Mouse (Mus musculus) forebrain, embryonic 15.5 days (tissue): ENCODE data around the gene Abr. TPM values are rescaled to one million over a fixed set of nuclear protein-coding genes. Genes with fewer than 3 reads are reported as not detected.

Experiments
- ATAC-seq: fragments of 200-750 bp; cut with Nextera tagmentation; replicated peaks from 2 replicates; pipeline ENCODE4 v1.8.0; 2017; ENCODE audit warnings: mild to moderate bottlenecking, moderate TSS enrichment, moderate library complexity
- H3K27ac ChIP-seq: fragments of 300-500 bp; sonication (generic); replicated peaks from 2 replicates; pipeline ENCODE4 v1.5.1; 2015; ENCODE audit warnings: mild to moderate bottlenecking, inconsistent platforms
- H3K27me3 ChIP-seq: fragments of 300-500 bp; sonication (generic); 2 replicates; pipeline ENCODE4 v1.6.1; 2015; ENCODE audit warnings: inconsistent platforms
- H3K36me3 ChIP-seq: fragments of 300-500 bp; sonication (generic); 2 replicates; pipeline ENCODE4 v1.6.1; 2015; ENCODE audit warnings: mild to moderate bottlenecking, inconsistent platforms
- H3K4me1 ChIP-seq: fragments of 300-500 bp; sonication (generic); 2 replicates; pipeline ENCODE4 v1.6.1; 2015; ENCODE audit warnings: inconsistent platforms
- H3K4me2 ChIP-seq: fragments of 300-500 bp; sonication (generic); replicated peaks from 2 replicates; pipeline ENCODE4 v1.6.1; 2015; ENCODE audit warnings: mild to moderate bottlenecking, inconsistent platforms
- H3K4me3 ChIP-seq: fragments of 300-500 bp; sonication (generic); 2 replicates; pipeline ENCODE4 v1.5.1; 2015; ENCODE audit warnings: mild to moderate bottlenecking, inconsistent platforms
- H3K9ac ChIP-seq: fragments of 300-500 bp; sonication (generic); replicated peaks from 2 replicates; pipeline ENCODE4 v1.6.1; 2015; ENCODE audit warnings: mild to moderate bottlenecking, inconsistent platforms
- H3K9me3 ChIP-seq: fragments of 300-500 bp; sonication (generic); 2 replicates; pipeline ENCODE4 v1.6.1; 2016; ENCODE audit warnings: inconsistent platforms
- WGBS: fragments of 180-500 bp; shearing (Covaris S2); methylation state at CpG from one replicate; pipeline ENCODE4 v1.1.7; 2015; ENCODE audit warnings: mixed read lengths; 5-methylcytosine and 5-hydroxymethylcytosine counted together
- polyA plus RNA-seq: library from polyadenylated mRNA; unstranded; fragments of >200 nt; fragmentation: Nextera tagmentation; extraction: Ambion mirVana; gene quantifications from 2 replicates; pipeline ENCODE4 v1.2.1, GENCODE M21; 2015

Abr gene
- polyA plus RNA-seq, 1 experiment from 2014 or later: 111 TPM

DNA sequence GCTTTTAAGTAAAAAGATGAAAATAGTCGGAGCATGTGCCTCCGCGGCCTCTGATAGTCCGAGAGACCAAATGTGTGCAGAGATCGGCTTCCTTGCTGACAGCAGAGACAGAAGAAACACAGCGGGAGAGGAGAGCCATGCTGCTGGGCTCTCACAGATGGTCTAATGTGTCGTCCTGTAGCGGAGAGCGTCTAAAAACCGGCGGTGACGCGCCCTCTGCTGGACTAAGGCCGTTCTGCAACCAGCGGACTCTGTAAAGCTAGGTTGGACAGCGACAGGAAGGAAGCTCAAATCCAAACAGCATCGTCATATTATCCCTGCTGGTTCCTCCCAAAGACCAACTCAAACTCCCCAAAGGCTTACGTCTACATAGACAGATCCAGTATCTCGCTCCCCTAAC is 23.8 kb upstream of the Abr start:
- Histone ChIP-seq H3K9ac (peak overlapping the region; percentile 19; the same call in 1 of the 2 replicates), H3K27ac (peak overlapping the region; percentile 17)
- under 1% methylated on average over 19 of the region's 19 CpGs for WGBS

GRCm38 (mm10) chr11:76645036-76645435 is 22.9 kb upstream of the Abr start:
- Histone ChIP-seq H3K4me3 (no peak overlapping the region), H3K9ac (no peak overlapping the region), H3K4me1 (peaks cover 30% of the 10 kb centered on the region), H3K27me3 (peaks cover 9% of the 10 kb centered on the region; the same call in 1 of the 2 replicates), H3K27ac (no peak overlapping the region), H3K4me2 (no peak overlapping the region), H3K36me3 (no peaks in the 10 kb centered on the region), H3K9me3 (no peaks in the 10 kb centered on the region)
- no peak for ATAC-seq
- WGBS: 77% methylated on average over 9 of the region's 9 CpGs

More for the DNA sequence above, 23.8 kb upstream of the Abr start:
- peak; percentile 77 for ATAC-seq
- H3K4me2 ChIP-seq: peak overlapping the region; percentile 47
- peaks cover 30% of the 10 kb centered on the region for H3K4me1 ChIP-seq
- H3K4me3 ChIP-seq: peak overlapping the region; percentile 28
- H3K27me3 ChIP-seq: peaks cover 13% of the 10 kb centered on the region; the same call in 1 of the 2 replicates
- no peaks in the 10 kb centered on the region for H3K36me3 ChIP-seq
- H3K9me3 ChIP-seq: no peaks in the 10 kb centered on the region

DNA sequence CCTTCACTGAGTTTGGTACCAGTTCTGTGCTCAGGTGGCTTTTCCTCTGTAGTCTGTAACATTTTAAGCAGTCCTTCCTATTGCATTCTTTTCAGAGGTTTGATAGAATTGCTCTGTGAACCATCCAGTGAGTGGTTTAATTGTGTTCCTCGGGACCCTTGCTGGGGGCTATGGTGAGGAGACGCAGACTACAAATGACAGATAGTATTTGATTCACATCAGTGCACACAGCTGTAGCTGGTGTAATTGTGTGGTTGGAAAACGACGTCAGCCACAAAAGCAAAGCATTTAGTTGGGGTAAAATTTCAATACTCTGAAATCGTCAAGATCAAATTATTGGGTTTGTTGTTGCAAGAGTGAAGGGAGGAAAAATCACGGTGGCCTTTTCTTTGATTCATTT is 22.1 kb upstream of the Abr start:
- H3K4me2 ChIP-seq: no peak overlapping the region
- no peak overlapping the region for H3K4me3 ChIP-seq
- H3K9ac ChIP-seq: no peak overlapping the region
- H3K27ac ChIP-seq: no peak overlapping the region
- H3K4me1 ChIP-seq: peaks cover 33% of the 10 kb centered on the region
- no peaks in the 10 kb centered on the region for H3K36me3 ChIP-seq
- no peak for ATAC-seq
- H3K27me3 ChIP-seq: peaks cover 5% of the 10 kb centered on the region; the same call in 1 of the 2 replicates
- H3K9me3 ChIP-seq: no peaks in the 10 kb centered on the region
- WGBS: 24% methylated on average over 6 of the region's 6 CpGs

DNA sequence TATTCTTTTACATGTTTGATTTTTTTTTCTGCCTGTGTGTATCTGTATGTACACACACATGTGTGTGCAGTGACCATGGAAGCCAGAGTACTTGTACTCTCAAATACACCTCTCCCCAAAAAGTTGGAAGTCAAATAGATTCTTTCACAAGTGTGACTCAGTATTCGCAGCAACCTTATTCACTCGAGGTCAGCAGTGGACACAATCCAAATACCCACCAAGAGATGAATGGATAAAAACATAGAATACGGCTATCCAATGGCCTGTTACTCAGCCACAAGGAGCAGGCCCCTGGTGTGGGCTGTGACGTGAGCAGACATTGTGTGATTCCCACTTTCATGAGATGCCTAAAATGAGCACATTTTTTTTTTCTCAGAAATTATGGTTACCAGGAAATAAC is 18.1 kb upstream of the Abr start:
- no peaks in the 10 kb centered on the region for H3K36me3 ChIP-seq
- peaks cover 11% of the 10 kb centered on the region for H3K4me1 ChIP-seq
- no peaks in the 10 kb centered on the region for H3K9me3 ChIP-seq
- no peak for ATAC-seq
- no peak overlapping the region for H3K4me2 ChIP-seq
- H3K27me3 ChIP-seq: no peaks in the 10 kb centered on the region; the same call in 1 of the 2 replicates
- 67% methylated on average over 4 of the region's 4 CpGs for WGBS
- H3K9ac ChIP-seq: no peak overlapping the region
- peak overlapping the region; percentile 88; the same call in 1 of the 2 replicates for H3K27ac ChIP-seq
- no peak overlapping the region for H3K4me3 ChIP-seq

DNA sequence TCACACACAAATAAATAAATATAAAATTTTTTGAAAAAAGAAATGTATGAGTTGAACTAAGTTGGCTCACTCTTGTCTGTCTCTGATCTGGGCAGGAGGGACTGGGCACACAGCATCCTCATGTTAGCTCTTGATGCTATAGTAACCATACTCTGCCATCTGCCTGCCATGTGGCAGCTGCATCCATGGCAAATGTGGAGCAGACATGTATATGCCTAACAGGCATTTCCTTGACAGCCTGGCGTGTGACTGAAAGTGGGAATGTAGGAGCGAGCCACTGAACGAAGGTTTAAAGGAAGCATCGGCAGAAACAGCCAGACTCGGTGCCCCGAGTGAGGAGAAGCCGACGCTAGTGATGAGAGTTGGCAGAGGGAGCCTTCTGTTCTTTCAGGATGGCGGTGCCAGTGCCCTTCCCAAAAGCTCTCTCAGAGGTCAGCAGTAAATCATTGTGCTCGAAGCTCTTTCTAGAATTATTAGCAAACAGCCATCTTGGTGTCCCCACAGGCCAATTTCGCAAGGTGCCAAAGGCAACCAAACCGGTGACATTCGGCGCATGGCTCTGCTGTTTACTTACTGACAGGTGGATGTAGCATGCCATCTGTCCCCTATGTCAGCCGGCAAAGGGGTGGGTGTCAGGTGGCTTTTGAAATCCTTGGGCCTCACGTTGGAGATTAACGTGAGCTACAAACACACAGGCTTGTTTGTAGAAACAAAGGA is 17.3 kb upstream of the Abr start:
- no peak overlapping the region for H3K9ac ChIP-seq
- no peak overlapping the region; the same call in 1 of the 2 replicates for H3K4me2 ChIP-seq
- H3K4me1 ChIP-seq: 0 out of 2 replicates have a peak, but pooled peaks cover 5% of the 10 kb centered on the region
- 57% methylated on average over 17 of the region's 17 CpGs for WGBS
- H3K4me3 ChIP-seq: no peak overlapping the region
- peak overlapping the region; percentile 88 for H3K27ac ChIP-seq
- no peaks in the 10 kb centered on the region; the same call in 1 of the 2 replicates for H3K27me3 ChIP-seq
- no peaks in the 10 kb centered on the region for H3K9me3 ChIP-seq
- peak; percentile 86 for ATAC-seq
- no peaks in the 10 kb centered on the region for H3K36me3 ChIP-seq

DNA sequence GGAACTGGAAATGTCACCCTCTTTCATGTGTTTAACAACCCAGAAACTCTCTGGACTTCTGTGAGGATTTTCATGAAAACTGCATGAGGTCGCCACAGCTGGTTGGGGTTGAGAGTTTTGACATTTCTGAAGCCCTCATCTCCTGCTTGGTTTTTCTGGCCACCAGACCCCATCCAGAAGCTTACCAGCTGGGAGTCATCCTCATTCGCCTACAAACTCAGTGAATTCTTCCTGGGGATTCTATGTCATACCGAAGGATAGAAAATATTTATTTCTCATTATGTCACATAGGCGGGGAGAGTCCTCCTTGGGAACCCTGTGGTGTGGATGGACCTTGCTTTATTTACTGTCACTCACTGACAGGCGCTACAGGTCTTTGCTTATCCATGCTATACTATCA is 8.4 kb upstream of the Abr start:
- Histone ChIP-seq H3K9me3 (no peaks in the 10 kb centered on the region), H3K36me3 (no peaks in the 10 kb centered on the region), H3K4me1 (no peaks in the 10 kb centered on the region), H3K27ac (no peak overlapping the region), H3K4me2 (no peak overlapping the region), H3K9ac (no peak overlapping the region), H3K4me3 (no peak overlapping the region), H3K27me3 (peaks cover 4% of the 10 kb centered on the region; the same call in 1 of the 2 replicates)
- WGBS: 86% methylated on average over 5 of the region's 5 CpGs
- ATAC-seq: no peak

DNA sequence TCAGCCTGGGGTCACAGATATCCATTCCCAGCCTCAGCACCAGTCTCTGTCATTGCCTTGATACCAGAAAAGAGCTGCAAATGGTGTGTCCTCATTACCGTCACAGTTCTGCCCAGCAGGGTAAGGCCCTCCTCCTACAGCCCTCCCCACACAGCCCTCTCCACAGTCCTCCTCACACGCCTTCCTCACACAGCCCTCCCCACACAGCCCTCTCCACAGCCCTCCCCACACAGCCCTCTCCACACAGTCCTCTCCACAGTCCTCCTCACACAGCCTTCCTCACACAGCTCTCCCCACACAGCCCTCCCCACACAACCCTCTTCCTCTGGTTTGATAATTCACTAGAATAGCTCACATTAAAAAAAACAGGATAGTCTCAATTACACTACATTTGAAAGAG is 7.9 kb upstream of the Abr start:
- Histone ChIP-seq H3K27ac (no peak overlapping the region), H3K4me2 (no peak overlapping the region), H3K4me3 (no peak overlapping the region), H3K4me1 (no peaks in the 10 kb centered on the region), H3K9me3 (no peaks in the 10 kb centered on the region), H3K36me3 (no peaks in the 10 kb centered on the region), H3K27me3 (peaks cover 4% of the 10 kb centered on the region; the same call in 1 of the 2 replicates), H3K9ac (no peak overlapping the region)
- 24% methylated on average over 2 of the region's 2 CpGs for WGBS
- no peak for ATAC-seq

DNA sequence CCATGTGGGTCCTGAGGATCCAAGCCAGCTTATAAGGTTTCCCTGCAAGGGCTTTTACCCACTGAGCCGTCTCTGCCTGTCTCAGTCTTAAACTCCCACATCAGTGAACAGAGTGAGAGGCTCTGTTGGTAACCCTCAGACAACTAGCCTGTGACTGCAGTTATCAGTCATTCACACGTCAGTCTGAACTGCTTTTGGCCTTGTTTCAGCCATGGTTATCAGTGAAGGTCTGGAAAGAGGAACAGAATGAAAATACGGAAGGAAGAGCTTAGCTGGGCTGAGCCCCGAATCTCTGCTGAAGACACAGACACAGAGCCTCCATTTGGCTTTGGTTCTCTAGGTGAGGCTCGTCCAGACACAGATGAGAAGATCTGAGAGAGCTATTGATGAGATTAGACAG is 6.5 kb upstream of the Abr start:
- Histone ChIP-seq H3K36me3 (no peaks in the 10 kb centered on the region), H3K4me2 (no peak overlapping the region), H3K4me1 (peaks cover 3% of the 10 kb centered on the region), H3K27ac (no peak overlapping the region), H3K4me3 (no peak overlapping the region), H3K27me3 (peaks cover 10% of the 10 kb centered on the region), H3K9me3 (no peaks in the 10 kb centered on the region), H3K9ac (no peak overlapping the region)
- WGBS: 77% methylated on average over 5 of the region's 5 CpGs
- ATAC-seq: no peak

DNA sequence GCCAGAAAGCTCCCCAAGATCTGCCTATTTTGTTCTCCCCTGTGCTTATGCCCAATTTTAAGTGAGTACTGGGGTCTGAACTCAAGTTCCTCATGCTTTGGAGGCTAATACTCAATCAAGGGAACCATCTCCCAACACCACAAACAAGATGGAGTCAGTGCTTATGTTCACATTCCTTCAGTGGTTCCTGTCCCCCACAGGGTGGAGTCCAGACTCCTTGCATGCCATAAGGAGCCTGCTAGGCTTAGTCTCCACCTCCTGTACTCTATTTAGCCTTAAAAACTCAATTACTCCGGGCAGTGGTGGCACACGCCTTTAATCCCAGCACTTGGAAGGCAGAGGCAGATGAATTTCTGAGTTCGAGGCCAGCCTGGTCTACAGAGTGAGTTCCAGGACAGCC is 2.8 kb upstream of the Abr start:
- Histone ChIP-seq H3K9me3 (no peaks in the 10 kb centered on the region), H3K27ac (no peak overlapping the region), H3K27me3 (peaks cover 36% of the 10 kb centered on the region), H3K4me1 (peaks cover 23% of the 10 kb centered on the region), H3K4me2 (no peak overlapping the region), H3K4me3 (no peak overlapping the region), H3K36me3 (no peaks in the 10 kb centered on the region), H3K9ac (no peak overlapping the region)
- ATAC-seq: no peak
- 89% methylated on average over 3 of the region's 3 CpGs for WGBS

DNA sequence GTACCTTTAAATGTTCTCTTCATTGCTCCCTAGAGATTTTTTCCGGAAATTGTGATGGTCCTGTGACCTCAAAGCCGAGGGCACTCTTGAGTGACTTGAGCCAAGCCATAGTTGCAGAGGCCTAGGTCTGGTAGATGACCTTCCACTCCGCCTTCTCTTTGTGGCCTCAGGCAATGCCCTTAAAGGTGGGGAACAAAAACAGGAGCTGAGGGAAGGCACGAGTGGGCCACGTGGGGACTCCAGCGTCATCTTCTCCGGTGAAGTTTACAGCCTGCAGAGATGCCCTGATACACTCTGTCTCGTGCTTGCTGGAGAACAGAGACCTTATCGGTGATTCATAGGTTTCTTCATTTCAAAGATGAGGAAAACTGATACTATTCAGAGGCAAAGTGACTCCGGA is 2.0 kb upstream of the Abr start:
- peak overlapping the region; percentile 99 for H3K4me2 ChIP-seq
- H3K9ac ChIP-seq: no peak overlapping the region
- H3K4me1 ChIP-seq: peaks cover 23% of the 10 kb centered on the region
- no peak for ATAC-seq
- peaks cover 39% of the 10 kb centered on the region for H3K27me3 ChIP-seq
- H3K36me3 ChIP-seq: no peaks in the 10 kb centered on the region
- WGBS: 60% methylated on average over 10 of the region's 10 CpGs
- H3K27ac ChIP-seq: no peak overlapping the region
- H3K4me3 ChIP-seq: peak overlapping the region; percentile 63
- no peaks in the 10 kb centered on the region for H3K9me3 ChIP-seq

DNA sequence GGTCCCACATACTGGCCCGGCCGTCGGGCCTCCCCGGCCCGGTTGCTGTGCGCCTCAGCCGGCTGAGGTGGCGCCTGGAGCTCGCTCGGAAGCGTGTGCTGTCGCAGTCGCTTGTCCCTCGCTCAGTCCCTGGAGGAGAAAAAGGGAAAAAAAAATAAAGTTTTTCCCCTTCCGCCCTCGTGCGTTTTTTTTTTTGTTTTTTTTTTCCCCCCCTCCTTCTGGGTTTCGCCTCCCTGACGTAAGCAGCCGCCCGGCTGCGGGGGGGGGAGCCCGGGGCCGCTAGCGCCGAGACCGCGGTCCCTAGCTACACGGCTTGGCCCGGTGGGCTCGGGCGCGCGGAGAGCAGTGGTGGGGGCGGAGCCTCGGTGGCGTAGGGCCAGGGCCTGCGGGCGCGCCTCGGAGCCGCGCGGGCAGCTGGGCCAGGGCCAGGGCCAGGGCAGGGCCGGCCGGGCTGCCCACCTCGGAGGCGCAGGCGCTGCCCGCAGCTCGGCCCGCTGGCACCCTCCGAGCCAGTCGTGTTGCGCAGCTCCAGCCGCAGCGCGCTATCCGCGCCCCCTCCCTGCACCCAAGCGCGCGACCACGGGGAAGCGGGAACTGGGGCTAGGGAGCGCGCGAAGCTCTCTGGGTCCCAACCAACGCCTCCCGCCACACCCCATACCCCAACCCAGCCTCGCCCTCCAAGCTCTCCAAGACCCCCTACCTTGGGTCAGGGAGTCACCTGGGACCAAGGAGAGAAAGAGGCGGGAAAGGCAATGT is 1.3 kb upstream of the Abr start:
- H3K9ac ChIP-seq: peak overlapping the region; percentile 35
- peak overlapping the region; percentile 63 for H3K4me3 ChIP-seq
- H3K27ac ChIP-seq: no peak overlapping the region
- no peaks in the 10 kb centered on the region for H3K36me3 ChIP-seq
- H3K27me3 ChIP-seq: peaks cover 39% of the 10 kb centered on the region
- peaks cover 23% of the 10 kb centered on the region for H3K4me1 ChIP-seq
- ATAC-seq: peak; percentile 77
- no peaks in the 10 kb centered on the region for H3K9me3 ChIP-seq
- H3K4me2 ChIP-seq: peak overlapping the region; percentile 99
- WGBS: under 1% methylated on average over 65 of the region's 72 CpGs

- no peaks in the 10 kb centered on the region for H3K9me3 ChIP-seq
- peak; percentile 41; the same call in 1 of the 2 replicates for ATAC-seq
- under 1% methylated on average over 61 of the region's 66 CpGs for WGBS
- H3K4me1 ChIP-seq: peaks cover 23% of the 10 kb centered on the region
- no peak overlapping the region for H3K27ac ChIP-seq
- peak overlapping the region; percentile 99 for H3K4me2 ChIP-seq
- H3K36me3 ChIP-seq: no peaks in the 10 kb centered on the region
- H3K4me3 ChIP-seq: peak overlapping the region; percentile 63
- H3K9ac ChIP-seq: peak overlapping the region; percentile 35
- H3K27me3 ChIP-seq: peaks cover 39% of the 10 kb centered on the region
Observed at GRCm38 (mm10) chr11:76622566-76623205, 572 bp upstream of the Abr start.
